Mouse (Mus musculus) spleen, adult 18-20 months (tissue): Measurements from ENCODE around the gene Kcnd3.

ENCODE experiments used
- DNase-seq, 2 experiments: peaks; one replicate each; pipeline ENCODE4 v3.0.0; 2022; ENCODE audit warnings: mixed read lengths in 2 of 2

Kcnd3 gene

DNA sequence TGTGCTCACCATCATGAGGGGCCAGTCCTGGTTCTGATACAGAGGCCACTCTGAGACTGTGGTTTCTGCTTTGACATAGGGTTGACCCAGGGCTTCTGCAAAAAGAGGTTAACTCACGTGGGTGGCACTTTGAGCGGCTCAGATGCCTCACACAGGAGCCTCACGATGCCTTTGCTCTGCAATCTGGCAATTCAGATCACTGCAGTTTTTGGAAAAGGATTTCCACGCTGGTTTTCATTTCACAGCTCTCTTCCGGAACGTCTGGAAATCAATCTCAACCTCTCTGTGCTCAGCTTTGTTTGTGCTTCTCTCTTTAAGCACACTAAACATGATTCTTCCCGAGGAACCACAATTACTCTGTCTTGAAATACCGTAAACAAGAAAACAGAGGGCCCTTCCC is 14.4 kb downstream of the Kcnd3 start:
- DNase-seq = no peak

DNA sequence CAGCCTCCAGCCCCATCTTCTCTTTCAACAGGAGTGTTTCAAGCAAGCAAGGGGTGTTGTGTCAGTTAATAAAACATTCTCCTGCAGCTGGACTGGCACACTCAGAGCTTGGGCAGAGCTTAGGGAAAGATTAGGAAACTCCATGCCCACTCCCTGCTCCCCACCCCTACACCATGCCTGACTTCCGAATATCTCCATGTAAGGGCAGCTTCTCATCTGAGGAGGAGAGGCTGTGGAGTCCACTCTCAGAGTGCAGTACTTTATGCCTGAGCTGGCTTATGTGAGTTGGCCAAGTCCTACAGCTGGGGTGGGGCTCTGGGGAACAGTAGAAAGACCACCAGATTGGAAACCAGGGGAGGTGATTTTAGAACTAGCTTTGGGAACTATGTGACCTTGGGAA is 20.4 kb downstream of the Kcnd3 start:
- no peak for DNase-seq

DNA sequence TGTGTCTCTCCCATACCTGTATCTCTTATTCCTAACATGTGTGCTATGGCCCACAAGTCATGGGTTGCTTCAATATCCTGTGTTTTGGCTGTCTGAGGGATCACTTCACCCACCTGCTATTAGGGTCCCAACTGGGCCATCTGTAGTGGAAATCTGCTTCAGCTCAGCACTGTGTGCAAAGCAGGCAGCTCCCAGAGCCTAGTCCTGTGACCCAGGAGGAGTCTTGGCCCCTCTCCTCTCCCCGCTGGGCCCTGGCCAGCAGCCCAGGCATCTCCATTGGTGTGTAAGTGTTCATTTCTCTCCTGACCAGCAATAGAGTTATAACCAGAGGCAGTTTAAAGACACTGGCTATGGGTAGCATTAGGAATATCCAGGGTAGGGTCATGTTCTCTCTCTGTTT is 24.3 kb downstream of the Kcnd3 start:
- no peak for DNase-seq

DNA sequence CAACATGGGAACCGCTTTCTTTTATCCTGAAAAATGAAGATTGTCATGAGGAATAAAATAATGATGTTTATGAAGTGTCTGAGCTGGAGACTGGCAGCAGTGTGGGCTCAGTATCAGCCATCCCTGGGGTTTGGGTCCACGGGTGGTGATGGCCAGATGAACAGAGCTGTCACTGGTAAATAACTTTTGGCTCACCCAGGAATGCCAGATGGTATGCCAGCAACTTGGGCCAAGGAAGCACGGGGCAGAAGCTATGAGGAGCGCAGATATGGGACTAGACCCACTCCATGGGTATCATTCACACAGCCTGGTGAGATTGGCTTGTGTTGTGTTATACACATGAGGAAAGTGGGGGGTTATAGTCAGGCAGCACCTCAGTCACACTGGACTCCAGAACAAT is 26.7 kb downstream of the Kcnd3 start:
- DNase-seq = no peak

DNA sequence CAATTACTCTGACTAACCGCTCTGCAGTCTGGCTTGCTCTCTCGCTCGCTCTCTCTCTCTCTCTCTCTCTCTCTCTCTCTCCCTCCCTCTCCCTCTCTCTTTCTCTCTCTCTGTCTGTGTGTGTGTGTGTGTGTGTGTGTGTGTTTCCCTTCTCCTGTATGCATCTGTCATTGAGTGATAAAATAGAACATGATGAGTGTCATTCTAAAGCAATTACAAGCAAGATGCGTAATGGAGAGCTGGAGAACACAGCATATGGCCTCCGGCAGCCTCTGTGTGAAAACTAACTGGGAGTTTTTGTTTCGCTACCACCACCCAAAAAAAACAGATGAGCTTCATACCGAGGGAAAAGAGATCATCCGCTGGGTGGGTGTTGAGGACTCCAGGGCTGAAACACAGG is 29.3 kb downstream of the Kcnd3 start:
- DNase-seq = no peak

DNA sequence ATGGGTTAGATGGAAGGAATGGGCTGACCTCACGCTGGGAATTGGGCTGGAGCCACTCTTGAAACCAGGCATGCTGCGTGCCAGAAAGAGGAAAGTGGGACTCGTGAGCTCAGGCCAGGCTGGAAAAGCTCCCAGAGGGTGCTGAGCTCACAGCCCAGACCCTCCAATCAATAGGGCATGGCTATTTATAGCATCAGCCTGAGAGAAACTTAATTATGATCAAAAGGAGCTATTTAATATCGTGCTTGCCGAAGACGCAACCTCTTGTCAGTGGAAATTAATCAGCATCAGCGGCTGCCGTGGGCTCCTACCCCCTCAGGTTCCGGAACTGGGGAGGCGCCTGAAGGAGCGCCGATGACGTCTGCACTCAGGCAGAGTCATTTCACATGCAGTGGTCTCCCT is 31.5 kb downstream of the Kcnd3 start:
- no peak for DNase-seq

DNA sequence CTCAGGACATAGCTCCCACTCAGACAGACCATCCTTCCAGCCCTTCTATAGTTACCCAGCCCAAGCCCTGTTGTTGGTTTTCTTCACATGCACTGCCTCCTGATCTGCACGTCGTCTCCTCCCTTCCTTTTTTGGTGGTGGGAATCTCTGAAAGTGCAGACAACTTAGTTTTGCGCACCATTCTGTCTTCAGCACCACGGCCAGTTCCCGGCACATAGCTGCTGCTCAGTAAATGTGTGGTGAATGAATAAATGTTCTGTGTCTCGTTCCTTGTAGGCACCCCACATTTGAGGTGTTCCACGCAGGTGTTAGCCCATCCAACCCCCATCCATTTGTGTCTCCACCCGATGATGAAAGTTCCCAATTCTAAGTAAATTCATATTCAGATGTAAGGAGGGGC is 35.0 kb downstream of the Kcnd3 start:
- no peak for DNase-seq

DNA sequence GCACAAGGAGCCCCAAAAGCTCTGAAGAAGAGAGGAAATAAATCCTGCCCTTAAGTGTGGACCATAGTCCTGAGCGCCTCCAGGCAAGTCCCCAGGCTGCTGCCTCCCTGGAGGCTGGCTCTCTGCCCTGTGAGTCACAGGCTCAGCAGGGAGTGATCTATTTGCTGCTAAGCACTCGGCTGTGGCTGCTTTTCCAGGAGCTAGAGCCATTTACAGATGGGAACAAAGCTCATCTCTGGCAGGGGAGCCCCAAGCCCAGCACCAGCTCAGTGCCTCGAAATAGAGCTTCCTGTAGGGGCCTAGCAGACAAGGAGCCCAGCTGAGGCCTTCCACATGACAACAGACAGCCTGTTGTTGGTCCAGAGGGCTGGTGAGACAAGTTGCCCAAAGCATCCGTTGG is 37.5 kb downstream of the Kcnd3 start:
- DNase-seq = no peak

DNA sequence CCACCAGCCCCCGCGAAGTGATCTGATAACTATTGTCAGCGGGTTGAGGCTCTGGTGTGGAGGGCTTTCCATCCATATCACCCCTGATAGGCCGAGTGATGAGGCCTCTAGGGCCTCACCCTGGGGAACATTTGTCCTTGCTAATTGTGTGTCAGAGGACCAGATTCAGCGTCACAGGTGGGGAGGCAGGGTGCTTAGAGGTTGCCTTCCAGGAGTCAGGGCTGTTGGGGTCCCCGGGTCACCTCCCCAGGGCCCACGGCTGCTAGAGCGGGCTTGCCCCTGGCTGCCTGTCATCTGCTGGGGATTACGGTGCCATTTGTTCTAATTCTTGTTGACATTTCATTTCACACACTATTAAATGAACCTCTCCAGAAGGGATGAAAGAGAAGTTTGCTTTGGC is 42.8 kb downstream of the Kcnd3 start:
- no peak for DNase-seq

DNA sequence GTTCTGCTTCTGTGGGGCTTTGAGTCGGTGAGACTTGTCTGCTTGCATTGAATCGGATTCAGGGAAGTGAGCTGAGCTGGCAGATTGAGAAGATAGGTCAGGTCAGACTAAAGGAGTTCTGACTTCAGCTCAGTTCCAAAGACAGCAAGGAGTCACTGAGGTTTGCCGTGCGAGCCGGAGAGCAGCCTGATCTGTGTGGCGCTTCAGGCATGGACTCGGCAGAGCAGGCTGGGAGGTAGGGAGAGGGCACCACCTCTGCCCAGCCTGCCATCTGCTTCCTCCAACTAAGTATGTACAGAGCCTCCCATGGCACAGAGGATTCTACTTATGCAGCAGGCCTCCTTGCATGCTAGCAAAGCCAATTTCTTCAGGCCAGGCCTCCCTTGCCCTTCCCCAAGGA is 44.1 kb downstream of the Kcnd3 start:
- no peak for DNase-seq

DNA sequence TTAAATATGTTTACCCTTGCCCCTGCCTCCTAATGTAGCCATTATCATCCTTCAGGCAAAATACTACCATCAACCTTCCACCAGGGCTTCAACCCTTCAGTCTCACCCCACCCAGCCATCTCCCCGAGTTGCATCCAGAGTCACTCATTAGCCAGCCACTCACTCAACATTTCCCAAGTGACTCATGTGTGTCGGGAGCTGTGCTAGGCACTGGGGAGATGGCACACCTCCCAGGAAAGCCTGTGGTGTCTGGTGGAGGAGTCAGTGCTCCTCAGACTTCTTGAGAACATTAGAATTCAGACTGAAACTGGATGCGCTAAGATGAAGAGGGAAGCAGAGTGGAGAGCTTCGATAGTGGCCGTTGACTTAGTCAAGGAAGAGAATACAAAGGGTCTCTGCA is 44.8 kb downstream of the Kcnd3 start:
- no peak for DNase-seq

DNA sequence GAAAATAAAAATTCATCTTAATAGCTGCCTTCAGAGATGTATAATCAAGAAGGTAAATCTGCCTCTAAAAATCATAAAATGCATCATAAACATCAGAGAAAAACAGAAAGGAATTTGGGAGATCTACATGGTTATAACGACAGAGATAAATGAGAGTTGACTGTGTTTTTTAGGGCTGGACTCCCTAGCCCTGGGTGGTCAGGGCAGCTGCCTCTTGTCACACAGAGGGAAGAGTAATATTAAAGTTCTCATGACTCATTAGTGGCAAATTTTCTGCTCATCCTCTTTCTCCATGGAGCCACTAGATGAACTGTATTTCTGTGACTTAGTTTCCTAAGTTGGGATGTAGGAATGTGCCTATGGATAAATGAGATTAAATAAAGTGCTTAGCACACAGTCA is 48.9 kb downstream of the Kcnd3 start:
- DNase-seq = no peak

DNA sequence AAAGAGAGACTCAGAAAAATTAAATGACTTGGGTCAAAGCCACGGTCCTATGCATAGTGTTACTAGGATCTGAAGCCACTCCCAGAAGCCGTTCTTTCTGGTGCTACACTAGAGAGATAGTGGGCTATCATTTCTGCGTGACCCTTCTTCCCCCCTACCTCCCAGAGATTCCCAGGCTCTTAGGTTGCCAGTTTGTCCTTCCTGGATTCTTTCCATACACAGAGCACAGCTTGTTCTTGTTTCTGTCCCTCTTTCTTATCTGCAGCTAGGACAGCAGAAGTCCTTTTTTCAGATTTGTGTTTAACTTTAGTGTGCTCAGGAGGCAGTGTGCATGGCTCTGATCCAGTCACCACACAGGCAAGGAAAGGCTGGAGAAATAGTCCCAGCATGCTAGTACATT is 52.1 kb downstream of the Kcnd3 start:
- no peak for DNase-seq

DNA sequence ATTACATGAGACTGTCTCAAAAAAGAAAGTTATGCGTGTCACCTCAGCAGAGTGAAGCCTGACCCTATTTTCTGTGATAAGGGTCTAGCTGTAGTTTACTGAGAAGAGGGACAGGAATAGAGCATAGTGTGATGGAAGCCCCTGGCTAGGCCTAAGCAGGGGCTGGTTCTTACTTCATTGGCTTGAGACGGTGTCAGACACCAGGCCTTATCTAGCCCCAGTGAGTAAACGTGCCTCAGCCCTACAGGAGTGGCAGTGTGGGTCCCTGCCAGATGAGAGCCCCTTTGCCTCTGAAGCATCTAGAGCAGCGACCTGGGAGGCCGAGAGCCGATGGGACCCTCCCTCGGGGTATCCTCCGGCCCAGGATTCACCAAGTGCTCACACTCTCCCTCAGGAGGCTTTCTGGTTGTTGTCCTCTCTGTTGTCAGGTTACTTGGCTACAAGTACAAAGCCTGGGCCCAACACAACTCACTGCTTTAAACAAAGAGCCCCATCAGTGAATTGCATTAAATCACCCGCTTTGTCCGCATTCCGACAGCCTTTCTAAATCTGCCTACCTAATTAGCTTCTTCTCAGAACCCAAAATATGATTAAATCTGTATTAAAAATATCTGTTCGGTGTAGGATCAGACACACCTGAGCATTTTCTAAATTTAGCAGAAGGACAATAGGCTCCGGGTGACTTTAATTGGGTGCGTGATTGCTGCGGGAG is 53.2 kb downstream of the Kcnd3 start:
- DNase-seq = no peak

DNA sequence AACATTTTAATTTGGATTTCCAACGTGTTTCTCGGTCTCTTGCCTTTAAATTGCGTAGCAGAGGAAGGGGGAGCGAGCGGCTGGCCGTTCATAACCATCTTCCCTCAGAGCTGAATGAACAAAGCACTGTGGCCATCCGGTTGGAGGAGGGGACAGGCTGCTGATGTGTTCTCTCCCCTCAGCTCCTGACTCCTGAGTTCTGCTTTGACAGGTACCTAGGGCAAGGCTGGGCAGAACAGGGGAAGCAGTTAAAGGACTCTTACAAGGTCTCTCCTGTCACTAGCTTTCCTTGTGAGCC is 53.7 kb downstream of the Kcnd3 start:
- DNase-seq = no peak

DNA sequence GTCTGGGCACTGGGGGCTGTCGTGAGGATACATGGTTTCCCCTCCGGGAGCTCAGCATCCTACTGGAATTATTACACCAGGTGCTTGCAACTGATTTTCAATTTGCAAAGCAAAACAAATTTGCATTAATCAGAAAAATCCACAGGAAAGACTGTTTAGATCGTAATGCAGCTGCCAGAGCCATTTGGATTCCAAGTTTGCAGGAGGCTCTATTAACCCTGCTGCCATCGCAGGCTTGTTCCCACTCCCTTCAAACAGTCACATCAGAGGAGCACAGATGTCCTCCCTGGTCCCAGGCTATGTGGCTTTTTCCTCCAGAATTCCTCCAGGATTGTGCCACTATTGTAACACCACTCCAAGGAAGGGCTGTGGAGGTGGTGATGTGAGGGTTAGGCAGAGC is 54.5 kb downstream of the Kcnd3 start:
- DNase-seq = no peak

DNA sequence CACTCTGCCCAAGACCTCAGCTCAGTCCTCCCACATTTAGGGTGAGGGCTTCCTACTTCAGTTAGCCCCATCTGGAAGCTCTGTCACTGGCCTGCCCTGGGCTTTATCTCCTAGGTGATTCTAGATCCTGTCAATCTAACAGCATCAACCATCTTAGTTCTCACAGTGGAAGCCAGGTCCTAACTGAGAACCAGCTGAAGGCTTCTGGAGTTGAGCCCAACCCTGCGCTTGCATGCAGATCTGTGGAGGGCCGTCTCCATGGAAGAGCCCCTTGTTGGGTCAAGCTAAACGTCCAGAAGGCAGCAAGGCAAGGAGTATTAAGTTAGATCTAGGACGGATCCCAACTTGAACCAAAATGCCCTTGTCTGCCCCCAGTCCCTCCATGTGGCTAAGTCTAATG is 57.2 kb downstream of the Kcnd3 start:
- no peak for DNase-seq

DNA sequence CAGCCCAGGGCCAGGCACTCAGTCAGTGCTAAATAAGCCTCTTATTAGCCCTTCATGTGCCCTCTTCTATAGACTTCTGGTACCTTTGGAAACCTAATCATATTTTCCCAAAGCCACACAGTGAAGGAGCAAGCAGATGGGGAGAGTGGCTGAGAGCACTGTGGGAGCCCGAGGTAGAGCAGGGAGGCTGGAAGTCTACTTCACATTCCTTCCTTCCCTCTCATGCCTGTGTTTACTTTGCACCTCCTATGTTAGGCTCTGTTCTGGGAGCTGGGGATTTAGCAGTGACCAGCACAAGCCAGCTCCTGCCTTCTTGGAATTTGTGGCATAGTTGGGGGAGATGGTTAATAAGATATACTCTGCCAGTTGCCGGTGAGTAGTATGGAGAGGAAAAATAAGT is 59.7 kb downstream of the Kcnd3 start:
- no peak for DNase-seq

DNA sequence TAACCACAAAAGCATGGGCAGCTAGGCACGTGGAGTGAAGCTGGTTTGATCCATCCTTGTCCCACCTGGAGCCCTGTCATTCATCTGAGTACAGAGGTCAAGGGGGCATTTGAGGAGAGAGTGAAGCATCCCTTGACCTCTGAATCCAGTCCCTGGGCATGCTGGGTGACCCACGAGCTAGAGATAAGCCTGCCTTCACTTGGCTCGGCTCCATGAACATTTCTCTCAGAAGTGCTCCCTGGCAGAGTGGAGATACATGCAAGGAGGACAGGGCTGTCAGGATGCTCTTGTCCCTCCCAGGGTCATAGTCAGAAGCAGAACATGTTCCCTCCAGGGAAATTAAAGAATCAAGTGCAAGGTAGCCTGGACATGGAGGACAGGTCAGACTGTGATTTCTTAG is 62.1 kb downstream of the Kcnd3 start:
- no peak for DNase-seq

DNA sequence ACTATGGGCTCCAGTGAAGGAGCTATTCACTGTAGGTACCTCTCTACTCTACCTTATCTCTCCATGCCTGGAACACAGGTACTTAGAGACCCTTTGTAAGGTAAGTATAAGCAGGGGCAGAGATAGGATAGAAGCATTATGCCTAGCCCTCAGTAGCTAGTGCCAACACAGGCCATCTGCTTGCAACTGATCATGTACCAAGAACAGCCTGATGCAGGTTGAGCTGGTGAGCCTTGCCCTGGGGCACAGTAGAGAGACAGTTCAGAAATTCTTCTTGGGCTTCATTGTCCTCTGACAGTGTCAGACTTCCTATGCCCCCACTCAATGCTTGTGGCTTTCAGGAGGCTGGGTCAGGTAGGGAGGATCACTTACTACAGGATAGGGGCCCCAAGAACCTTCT is 62.9 kb downstream of the Kcnd3 start:
- no peak for DNase-seq

DNA sequence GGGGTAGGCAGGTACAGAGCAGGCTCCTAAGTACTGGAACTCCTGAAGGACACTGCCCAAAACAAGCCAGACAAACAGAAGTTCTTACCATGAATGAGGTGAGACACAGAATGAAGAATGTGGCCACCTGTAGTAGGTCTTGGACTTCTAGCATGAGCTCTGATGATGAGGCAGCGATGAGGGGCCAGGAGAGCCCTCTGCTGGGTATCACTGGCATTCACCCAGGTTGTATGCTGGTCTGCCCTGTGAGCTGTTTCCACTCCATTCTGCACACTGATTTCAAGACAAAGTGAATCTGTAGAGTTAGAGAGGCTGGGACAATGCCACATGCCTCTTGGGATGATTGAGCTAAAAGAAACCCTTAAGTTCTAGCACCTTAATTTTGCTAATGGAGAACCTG is 63.5 kb downstream of the Kcnd3 start:
- no peak for DNase-seq

DNA sequence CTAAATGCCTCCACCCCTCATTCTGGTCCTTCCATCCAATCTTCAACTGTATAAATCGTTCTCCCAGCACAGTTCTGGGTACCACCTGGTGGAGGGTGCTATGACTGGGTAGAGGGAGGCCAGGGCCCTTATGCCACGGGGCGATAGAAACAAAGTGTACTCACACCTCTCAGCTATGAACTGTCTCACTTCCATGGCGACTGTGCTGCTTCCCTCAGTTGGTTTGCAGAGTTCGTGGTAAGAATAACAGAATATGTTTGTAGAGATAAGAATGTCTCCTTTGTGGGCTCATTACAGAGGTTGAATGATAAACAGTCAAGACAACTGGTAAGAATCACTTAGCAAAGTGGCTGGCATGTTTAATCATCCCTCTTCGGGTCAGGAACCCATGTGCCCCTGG is 68.3 kb downstream of the Kcnd3 start:
- no peak for DNase-seq

DNA sequence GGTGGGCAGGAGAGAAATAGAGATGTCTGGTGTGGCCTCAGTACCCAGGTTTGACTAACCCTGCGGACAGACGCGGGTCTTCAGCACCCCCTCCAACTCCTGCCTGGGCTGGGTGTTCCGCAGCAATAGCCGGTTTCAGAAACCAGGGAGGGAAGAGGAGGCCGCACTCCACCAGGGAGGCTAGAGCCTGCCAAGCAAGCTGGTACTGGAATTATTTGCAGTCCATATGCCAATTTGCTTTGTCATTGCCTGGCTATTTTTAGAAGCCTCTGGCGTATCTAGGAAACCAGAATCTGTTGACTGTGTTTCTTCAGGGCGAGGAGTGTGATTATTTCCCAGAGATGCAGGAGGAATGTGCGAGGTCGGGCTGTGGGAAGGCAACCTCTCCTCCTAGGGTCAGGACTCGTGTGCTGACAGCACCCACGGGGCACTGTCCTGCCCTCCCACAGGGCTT is 69.1 kb downstream of the Kcnd3 start:
- DNase-seq = no peak

DNA sequence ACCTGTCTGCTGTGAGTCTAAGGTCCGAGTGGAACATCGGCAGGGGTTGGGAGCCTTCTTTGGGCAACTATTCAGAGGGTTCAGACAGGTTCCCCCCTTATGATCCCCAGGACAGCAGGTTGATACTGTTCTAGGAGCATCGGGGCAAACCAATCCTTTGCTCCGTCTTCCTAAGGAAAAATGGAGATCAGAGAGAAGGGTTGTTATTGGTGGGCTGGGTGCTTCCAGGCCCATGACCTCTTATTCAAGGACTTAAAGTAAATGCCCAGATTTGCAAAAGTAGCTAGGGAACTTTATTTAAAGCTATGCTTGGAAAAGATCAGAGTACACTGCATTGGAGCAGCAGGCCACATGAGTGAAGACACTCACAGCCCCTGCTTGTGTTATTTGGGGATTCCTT is 69.5 kb downstream of the Kcnd3 start:
- DNase-seq = no peak

DNA sequence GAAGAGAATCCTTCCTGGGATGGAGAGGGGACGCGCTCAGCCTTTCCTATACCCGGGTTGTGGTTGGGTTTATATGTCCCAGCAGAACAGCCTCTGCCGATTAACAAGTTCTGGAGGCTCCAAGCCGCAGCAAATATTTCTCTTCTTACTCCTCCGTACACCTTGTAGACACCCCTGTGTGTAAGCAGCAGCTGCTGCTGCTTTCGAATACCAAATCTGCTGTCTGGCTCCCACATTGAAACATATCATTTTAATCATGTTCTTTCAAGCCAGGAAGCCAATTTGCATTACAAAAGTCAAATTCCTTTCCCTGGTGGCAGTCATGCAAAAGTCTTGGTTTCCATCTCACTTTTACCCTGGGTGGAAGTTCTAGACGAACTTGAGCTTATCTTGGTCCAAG is 76.7 kb downstream of the Kcnd3 start:
- no peak for DNase-seq

DNA sequence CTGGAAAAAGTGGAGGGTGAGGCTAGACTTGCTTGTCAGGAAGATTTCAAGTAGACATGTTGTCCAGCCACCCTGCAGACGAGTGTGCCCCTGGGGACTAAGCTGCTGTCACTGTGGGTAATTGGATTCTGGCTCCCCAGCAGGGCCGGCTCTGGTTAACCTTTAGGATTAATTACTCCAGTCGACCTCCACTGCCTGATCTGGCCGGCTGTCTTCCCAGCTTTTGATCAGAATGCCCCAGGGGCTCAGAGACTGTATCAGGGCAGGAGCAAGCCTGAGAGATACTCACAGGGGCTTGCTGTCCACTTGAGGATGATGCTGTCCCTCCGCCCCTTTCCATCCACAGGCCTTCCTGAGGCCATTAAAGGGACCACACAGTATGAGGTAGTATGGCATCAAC is 77.6 kb downstream of the Kcnd3 start:
- DNase-seq = no peak
